Mouse (Mus musculus): ENCODE measurements around the gene Ucp3. TPM values are rescaled to one million over a fixed set of nuclear protein-coding genes. Genes with fewer than 3 reads are reported as not detected.
"Not testable (repeated sequence)": the region's sequence is repeated elsewhere in the genome, so short reads cannot be mapped to it uniquely, and the experiment has no call there.

Ucp3 gene
- total RNA-seq, 2 experiments from 2014 or later: 141 to 174 TPM

GRCm38 (mm10) chr7:100479823-100480164, 7.0 kb downstream of the Ucp3 start:
- no peak for TF ChIP-seq CTCF (IDR thresholded peaks at IDR 0.05)
- no peak overlapping the region for H3K4me3 ChIP-seq
- DNase-seq: no peak
- intact Hi-C loops (cut with DNase I): no loop called here
- H3K27ac ChIP-seq: peak overlapping the region; percentile 24; the same call in 1 of the 2 replicates

GRCm38 (mm10) chr7:100480175-100480574, 7.4 kb downstream of the Ucp3 start:
- H3K4me3 ChIP-seq: no peak overlapping the region
- no peak for DNase-seq
- H3K27ac ChIP-seq: peak overlapping the region; percentile 24; the same call in 1 of the 2 replicates
- no peak for TF ChIP-seq CTCF (IDR thresholded peaks at IDR 0.05)
- intact Hi-C loops (cut with DNase I): no loop called here

GRCm38 (mm10) chr7:100482046-100482445, 9.3 kb downstream of the Ucp3 start:
- DNase-seq; intact Hi-C loops (cut with DNase I); H3K27ac ChIP-seq; H3K4me3 ChIP-seq: not testable (repeated sequence)

- no peak for TF ChIP-seq CTCF (IDR thresholded peaks at IDR 0.05)
- intact Hi-C loops (cut with DNase I): no loop called here
- no peak for DNase-seq
- Histone ChIP-seq H3K4me3 (no peak overlapping the region), H3K27ac (no peak overlapping the region)
Observed at GRCm38 (mm10) chr7:100484493-100484892, 11.7 kb downstream of the Ucp3 start.

- no peak overlapping the region for H3K4me3 ChIP-seq
- no peak overlapping the region for H3K27ac ChIP-seq
- TF ChIP-seq CTCF (IDR thresholded peaks at IDR 0.05): no peak
- DNase-seq: no peak
- intact Hi-C loops (cut with DNase I): no loop called here
Observed at GRCm38 (mm10) chr7:100487301-100487700, 14.5 kb downstream of the Ucp3 start.

GRCm38 (mm10) chr7:100488474-100489048, 15.8 kb downstream of the Ucp3 start:
- no peak for DNase-seq
- Histone ChIP-seq H3K4me3 (no peak overlapping the region), H3K27ac (no peak overlapping the region)
- no peak for TF ChIP-seq CTCF (IDR thresholded peaks at IDR 0.05)
- intact Hi-C loops (cut with DNase I): no loop called here

- DNase-seq: peak; percentile 66
- H3K27ac ChIP-seq: peak overlapping the region; percentile 83
- intact Hi-C loops (cut with DNase I): no loop called here
- no peak for TF ChIP-seq CTCF (IDR thresholded peaks at IDR 0.05)
- peak overlapping the region; percentile 78 for H3K4me3 ChIP-seq
Observed at GRCm38 (mm10) chr7:100492391-100493116, 19.8 kb downstream of the Ucp3 start.

GRCm38 (mm10) chr7:100493117-100493483, 20.3 kb downstream of the Ucp3 start, which contains the start of gene Ucp2:
Gene Ucp2, plus strand, starts transcription at chr7:100493337.
- H3K27ac ChIP-seq: peak within 1 kb of the TSS; percentile 83
- TF ChIP-seq CTCF (IDR thresholded peaks at IDR 0.05): no peak

GRCm38 (mm10) chr7:100493484-100494414, 21.0 kb downstream of the Ucp3 start:
- no peak for DNase-seq
- Histone ChIP-seq H3K27ac (peak overlapping the region; percentile 83), H3K4me3 (peak overlapping the region; percentile 78)
- intact Hi-C loops (cut with DNase I): no loop called here
- TF ChIP-seq CTCF (IDR thresholded peaks at IDR 0.05): no peak

More at GRCm38 (mm10) chr7:100493117-100493483, 20.3 kb downstream of the Ucp3 start, which contains the start of gene Ucp2:
- intact Hi-C loops (cut with DNase I): no loop called here
- H3K4me3 ChIP-seq: peak within 1 kb of the TSS; percentile 78
- DNase-seq: peak; percentile 82

- peak overlapping the region; percentile 78 for H3K4me3 ChIP-seq
- DNase-seq: no peak
- intact Hi-C loops (cut with DNase I): no loop called here
Observed at GRCm38 (mm10) chr7:100494415-100494831, 21.6 kb downstream of the Ucp3 start.

GRCm38 (mm10) chr7:100495042-100495441, 22.3 kb downstream of the Ucp3 start:
- no peak for DNase-seq
- Histone ChIP-seq H3K4me3 (peak overlapping the region; percentile 78), H3K27ac (peak overlapping the region; percentile 62)
- no peak for TF ChIP-seq CTCF (IDR thresholded peaks at IDR 0.05)
- intact Hi-C loops (cut with DNase I): no loop called here

More at GRCm38 (mm10) chr7:100494415-100494831, 21.6 kb downstream of the Ucp3 start:
- peak overlapping the region; percentile 83 for H3K27ac ChIP-seq
- TF ChIP-seq CTCF (IDR thresholded peaks at IDR 0.05): no peak

- TF ChIP-seq CTCF (IDR thresholded peaks at IDR 0.05): no peak
- intact Hi-C loops (cut with DNase I): no loop called here
- peak overlapping the region; percentile 78 for H3K4me3 ChIP-seq
- H3K27ac ChIP-seq: peak overlapping the region; percentile 68
- peak; percentile 57 for DNase-seq
Observed at GRCm38 (mm10) chr7:100495581-100496251, 22.9 kb downstream of the Ucp3 start.
